Mouse (Mus musculus): ENCODE results near the gene Nprl2.

DNA sequence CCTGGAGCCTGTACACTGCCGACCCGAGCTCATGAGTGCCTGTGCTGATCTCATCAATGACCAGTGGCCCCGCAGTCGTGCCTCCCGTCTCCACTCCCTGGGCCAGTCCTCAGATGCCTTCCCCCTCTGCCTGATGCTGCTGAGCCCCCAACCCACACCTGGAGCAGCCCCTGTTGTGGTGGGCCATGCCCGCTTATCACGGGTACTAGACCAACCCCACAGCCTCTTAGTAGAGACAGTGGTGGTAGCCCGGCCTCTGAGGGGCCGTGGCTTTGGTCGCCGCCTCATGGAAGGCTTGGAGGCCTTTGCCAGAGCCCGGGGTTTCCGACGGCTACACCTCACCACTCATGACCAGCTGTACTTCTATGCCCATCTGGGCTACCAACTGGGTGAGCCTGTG, 41.1 kb downstream of the Nprl2 start:
- TF ChIP-seq CTCF (IDR thresholded peaks at IDR 0.05; ENCODE audit: insufficient read depth, low read length): no peak
- no peak for TF ChIP-seq POLR2A (IDR thresholded peaks at IDR 0.05; ENCODE audit: borderline replicate concordance, extremely low read depth, low read depth, low read length)
